In genomic region chr6:94834551-94834950, GRCm38 (mm10) we compare ENCODE assay signal across 24 mouse cellular contexts.
DNase-seq lines count a peak whose midpoint lies in the region; ATAC-seq lines count a peak whose summit lies in the region.
"Had no signal": no experiment of that assay in that cellular context is flagged by ENCODE, and none has a peak within 500 bp of the region (broad histone marks: within the 10 kb centered on the region; RNA-seq: fewer than 3 reads in every experiment).

No protein-coding gene starts in this region.

- H3K4me2 ChIP-seq in hindbrain, embryonic 14.5 days (replicated peaks): no peak overlapping the region
- H3K4me2 ChIP-seq: forebrain, embryonic 13.5 days; heart, embryonic 12.5 days; heart, embryonic 15.5 days; hindbrain, embryonic 15.5 days had no signal

- DNase-seq in embryo, embryonic 10 days (ENCODE audit: low spot score): peak; percentile 39
- DNase-seq in embryo, embryonic 11 days: no peak
- DNase-seq in hindbrain, embryonic 10.5 days (ENCODE audit: low spot score): peak; percentile 14
- no peak for DNase-seq in hindbrain, embryonic 14.5 days (ENCODE audit: low spot score)
- DNase-seq in ovary, adult 18-20 months (ENCODE audit: low spot score): peak; percentile 5
- no peak for DNase-seq in ovary, postnatal 10 days (ENCODE audit: low spot score)
- DNase-seq in lung, postnatal 14 days: no peak
- no peak for DNase-seq in testis, postnatal 14 days (ENCODE audit: low spot score)
- DNase-seq: adrenal gland, adult 8-10 months; adrenal gland, postnatal 25 days; cerebellum, adult 11-12 months; cerebellum, adult 8-10 months; cerebellum, postnatal 10 days; cerebellum, postnatal 36 days; gastrocnemius, postnatal 10 days; gastrocnemius, postnatal 36 days; heart, postnatal 10 days; heart, postnatal 36 days had no signal

- ATAC-seq in hindbrain, embryonic 14.5 days (ENCODE audit: low FRiP score): no peak
- ATAC-seq: activated CD4-positive, CD25-positive, alpha-beta regulatory T cell, adult 4 months; forebrain, embryonic 13.5 days; forebrain, embryonic 16.5 days had no signal

- 30% methylated on average over 1 of the region's 1 CpGs for WGBS in hindbrain, embryonic 10.5 days
- 18% methylated on average over 1 of the region's 1 CpGs for WGBS in hindbrain, embryonic 14.5 days

- peaks cover 3% of the 10 kb centered on the region; the same call in 1 of the 2 replicates for H3K27me3 ChIP-seq in hindbrain, embryonic 10.5 days (ENCODE audit: insufficient read depth, poor library complexity, severe bottlenecking)
- H3K27me3 ChIP-seq in hindbrain, embryonic 14.5 days (ENCODE audit: control insufficient read depth, insufficient read depth, low read length): no peaks in the 10 kb centered on the region
- H3K27me3 ChIP-seq: forebrain, embryonic 13.5 days; heart, embryonic 12.5 days; heart, embryonic 15.5 days; hindbrain, embryonic 15.5 days had no signal

- no peak overlapping the region for H3K4me3 ChIP-seq in hindbrain, embryonic 10.5 days
- H3K4me3 ChIP-seq in hindbrain, embryonic 14.5 days (replicated peaks; ENCODE audit: low read length): no peak overlapping the region
- H3K4me3 ChIP-seq: forebrain, embryonic 13.5 days; heart, embryonic 12.5 days; heart, embryonic 15.5 days; hindbrain, embryonic 15.5 days had no signal

- H3K27ac ChIP-seq in hindbrain, embryonic 10.5 days: peak overlapping the region; percentile 40; the same call in 1 of the 2 replicates
- no peak overlapping the region for H3K27ac ChIP-seq in hindbrain, embryonic 14.5 days
- H3K27ac ChIP-seq: forebrain, embryonic 13.5 days; heart, embryonic 15.5 days; hindbrain, embryonic 15.5 days had no signal

- H3K4me1 ChIP-seq in hindbrain, embryonic 10.5 days (replicated peaks): peaks cover 20% of the 10 kb centered on the region; the same call in 1 of the 2 replicates
- H3K4me1 ChIP-seq in hindbrain, embryonic 14.5 days (replicated peaks; ENCODE audit: control insufficient read depth, insufficient read depth, low read length): peaks cover 5% of the 10 kb centered on the region; the same call in 1 of the 2 replicates
- H3K4me1 ChIP-seq: forebrain, embryonic 13.5 days; heart, embryonic 12.5 days; heart, embryonic 15.5 days had no signal

- no peaks in the 10 kb centered on the region for H3K9me3 ChIP-seq in hindbrain, embryonic 10.5 days
- no peaks in the 10 kb centered on the region for H3K9me3 ChIP-seq in hindbrain, embryonic 14.5 days (ENCODE audit: control insufficient read depth, low read length)
- H3K9me3 ChIP-seq: forebrain, embryonic 13.5 days; heart, embryonic 12.5 days; heart, embryonic 15.5 days; hindbrain, embryonic 15.5 days had no signal

- H3K9ac ChIP-seq in hindbrain, embryonic 14.5 days: no peak overlapping the region
- H3K9ac ChIP-seq: forebrain, embryonic 13.5 days; heart, embryonic 12.5 days; heart, embryonic 15.5 days; hindbrain, embryonic 15.5 days had no signal

- no peaks in the 10 kb centered on the region for H3K36me3 ChIP-seq in hindbrain, embryonic 10.5 days
- no peaks in the 10 kb centered on the region for H3K36me3 ChIP-seq in hindbrain, embryonic 14.5 days (replicated peaks; ENCODE audit: control insufficient read depth, insufficient read depth)
- H3K36me3 ChIP-seq: heart, embryonic 12.5 days; heart, embryonic 15.5 days; hindbrain, embryonic 15.5 days had no signal

Comparison
In these comparisons a context has a peak if more than half of its experiments do, and no peak if none do; other contexts are left out.
1. DNase-seq: peak in embryo, embryonic 10 days (single experiment), hindbrain, embryonic 10.5 days (single experiment) and ovary, adult 18-20 months (single experiment); none in embryo, embryonic 11 days (single experiment), hindbrain, embryonic 14.5 days (single experiment), ovary, postnatal 10 days (single experiment), lung, postnatal 14 days (single experiment) and testis, postnatal 14 days (single experiment).